Mouse (Mus musculus): ENCODE measurements around the gene Pole3. TPM values are rescaled to one million over a fixed set of nuclear protein-coding genes. Genes with fewer than 3 reads are reported as not detected.
A peak's percentile ranks its signal among the peaks of the same experiment; 100 is the strongest.
"Not testable (repeated sequence)": the region's sequence is repeated elsewhere in the genome, so short reads cannot be mapped to it uniquely, and the experiment has no call there.

Gene Pole3
- polyA plus RNA-seq, 2 experiments from 2014 or later, result 27.5 to 27.7 TPM

DNA sequence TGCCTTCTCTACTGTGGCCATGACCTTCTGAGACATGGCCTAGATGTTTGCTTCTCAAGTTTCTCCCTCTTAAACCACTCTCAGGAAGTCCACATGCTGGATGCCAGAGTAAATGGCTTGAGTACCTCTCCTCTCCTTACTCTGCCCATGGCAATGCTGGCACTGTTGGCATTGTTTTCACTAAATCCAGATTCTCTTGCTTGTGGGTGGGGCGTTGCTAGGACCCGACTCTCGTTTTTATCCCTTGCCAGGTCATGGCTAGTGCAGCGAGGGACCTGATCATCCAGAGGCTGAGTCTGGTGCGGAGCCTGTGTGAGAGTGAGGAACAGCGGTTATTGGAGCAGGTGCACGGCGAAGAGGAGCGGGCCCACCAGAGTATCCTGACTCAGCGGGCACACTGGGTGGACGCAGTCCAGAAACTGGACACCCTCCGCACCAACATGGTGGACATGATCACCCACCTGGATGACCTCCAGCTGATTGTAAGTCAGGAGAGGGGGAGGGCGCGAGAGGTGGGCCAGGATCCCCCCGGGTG lies 38.6 kb downstream of the Pole3 start:
- ATAC-seq, result no peak

DNA sequence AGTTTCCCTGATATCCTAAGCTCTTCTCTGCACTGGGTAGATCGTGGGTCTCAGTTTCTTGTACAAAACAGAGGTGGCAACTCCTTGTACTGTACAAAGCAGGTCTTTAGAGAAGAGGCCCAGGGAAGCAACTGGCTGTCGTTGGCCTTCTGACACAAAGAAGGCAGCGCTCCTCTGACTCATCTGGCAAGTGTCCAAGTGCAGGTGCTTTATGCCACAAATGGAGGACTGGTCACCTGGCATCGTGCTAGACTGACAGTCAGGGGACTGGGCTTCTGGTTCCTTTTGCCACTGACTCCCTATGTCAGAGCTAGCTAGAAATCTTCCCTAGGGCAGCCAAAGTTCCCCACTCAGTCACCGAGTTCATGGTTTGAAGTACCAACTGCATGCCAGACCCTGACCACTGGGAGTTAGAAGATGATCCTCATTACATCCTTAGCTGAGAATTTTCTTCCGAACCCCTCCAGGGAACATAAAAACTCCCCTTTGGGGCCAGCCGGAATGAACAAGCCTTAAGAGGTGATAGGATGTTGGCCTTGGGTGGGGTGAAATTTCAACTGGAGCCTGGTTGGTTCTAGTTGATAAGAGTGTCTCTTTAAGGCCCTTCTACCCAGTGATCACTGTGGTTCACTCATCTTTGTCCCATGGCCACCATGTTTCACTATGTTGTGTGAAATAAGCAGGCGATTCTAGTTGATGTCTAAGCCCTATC lies 39.3 kb downstream of the Pole3 start:
- ATAC-seq, result no peak

DNA sequence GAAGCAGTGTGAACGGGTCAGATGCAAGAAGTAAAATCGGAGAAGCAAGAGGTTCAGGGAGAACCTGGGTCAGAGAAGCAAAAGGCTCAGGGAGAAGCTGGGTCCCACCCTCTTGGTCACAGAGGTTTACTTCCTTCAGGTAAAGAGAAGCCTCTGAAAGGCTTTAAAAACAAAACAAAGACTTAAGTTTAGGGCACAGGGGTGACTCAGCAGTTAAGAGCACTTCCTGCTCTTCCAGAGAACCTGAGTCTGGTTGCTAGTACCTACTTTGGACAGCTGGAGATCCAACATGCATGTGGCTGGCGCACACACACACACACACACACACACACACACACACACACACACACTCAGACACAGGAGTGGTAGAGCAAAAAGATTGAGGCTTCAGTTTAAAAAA lies 39.9 kb downstream of the Pole3 start:
- no peak for ATAC-seq

DNA sequence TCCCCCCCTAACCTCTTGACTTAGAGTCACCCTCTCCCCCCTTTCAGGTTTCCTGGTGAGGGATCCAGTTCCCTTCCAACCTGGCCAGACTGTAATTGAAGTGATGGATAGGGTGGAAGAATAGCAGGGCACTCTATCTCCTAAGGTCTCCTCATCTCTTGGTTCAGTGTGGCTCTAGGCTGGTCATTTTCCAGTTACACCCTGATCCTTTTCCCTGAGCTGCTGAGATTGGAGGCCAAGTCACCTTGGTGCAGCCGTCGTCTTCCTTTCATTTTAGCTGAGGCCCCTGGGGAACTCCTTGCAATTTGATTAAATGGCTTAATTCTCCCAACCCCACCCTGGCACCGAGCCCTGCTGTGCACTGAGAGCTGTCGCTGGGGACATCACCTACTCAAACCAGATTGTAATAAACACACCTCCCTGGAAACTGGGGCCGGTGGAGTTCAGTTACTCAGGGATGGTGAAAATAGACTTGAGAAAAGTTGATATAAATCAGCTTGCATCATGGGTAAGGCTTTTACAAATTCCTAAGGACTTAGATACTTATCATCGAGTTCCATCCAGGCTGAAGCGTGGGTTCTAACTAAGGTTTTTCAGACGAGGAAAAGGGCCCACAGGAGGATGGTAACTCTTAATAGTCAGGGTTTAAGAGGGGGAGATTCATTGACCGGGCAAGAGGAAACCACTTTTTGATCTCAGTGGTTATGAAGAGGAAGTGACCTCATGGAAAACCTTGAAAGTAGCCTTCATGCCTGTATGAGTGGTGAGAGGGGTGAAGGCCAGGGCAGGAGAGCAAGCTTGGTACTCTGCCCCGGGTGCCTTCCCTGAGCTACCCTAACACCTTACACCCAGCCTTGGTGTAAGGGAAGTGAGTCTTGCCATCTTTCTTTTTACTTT lies 43.9 kb downstream of the Pole3 start:
- ATAC-seq, result peak; percentile 60

DNA sequence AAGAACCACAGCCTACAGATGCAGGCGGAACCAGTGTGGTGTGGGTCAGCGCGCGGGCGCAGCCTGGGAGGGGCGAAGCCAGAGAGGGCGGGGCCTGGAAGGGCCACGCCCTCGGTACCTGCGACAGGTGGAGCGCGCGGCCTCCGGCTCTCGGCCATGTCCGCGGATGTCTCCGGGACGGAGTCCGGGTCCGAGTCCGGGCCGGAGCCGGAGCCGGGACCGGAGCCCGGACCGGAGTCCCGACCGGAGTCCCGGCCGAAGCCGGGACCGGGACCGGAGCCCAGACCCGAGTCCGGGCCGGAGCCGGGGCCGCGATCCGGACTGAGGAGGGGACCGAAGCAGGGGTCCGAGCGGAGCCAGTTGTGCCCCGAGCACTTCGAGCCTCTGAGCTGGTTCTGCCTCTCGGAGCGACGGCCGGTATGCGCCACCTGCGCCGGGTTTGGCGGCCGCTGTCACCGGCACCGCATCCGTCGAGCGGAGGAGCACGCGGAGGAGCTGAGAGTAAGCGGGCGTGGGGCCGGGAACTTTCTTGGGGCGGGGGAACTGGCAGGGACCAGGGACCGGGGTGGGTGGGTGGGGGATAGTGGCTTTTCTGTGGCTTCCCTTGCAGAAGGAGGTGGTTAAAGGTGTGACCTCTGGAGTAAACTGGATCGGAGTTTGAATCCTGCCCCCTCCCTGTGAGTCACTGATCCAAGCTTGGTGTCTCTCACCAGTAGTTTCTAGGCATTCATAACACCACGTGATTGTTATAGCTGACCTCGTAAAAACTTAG lies 44.7 kb downstream of the Pole3 start, which contains the start of gene Bspry:
Bspry (plus strand) TSS at position 117 of the 772 bp plus-strand sequence.
- peak; percentile 58 for ATAC-seq

DNA sequence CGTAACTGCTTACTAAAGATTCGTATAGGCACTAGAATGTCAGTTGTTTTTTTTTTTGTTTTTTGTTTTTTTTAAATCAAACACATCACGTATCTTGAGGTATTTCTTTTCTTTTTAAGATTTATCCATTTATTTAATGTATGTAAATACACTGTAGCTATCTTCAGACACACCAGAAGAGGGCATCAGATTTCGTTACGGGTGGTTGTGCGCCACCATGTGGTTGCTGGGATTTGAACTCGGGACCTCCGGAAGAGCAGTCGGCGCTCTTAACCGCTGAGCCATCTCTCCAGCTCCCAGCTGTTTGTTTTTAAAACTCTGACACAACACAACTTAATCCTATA lies 45.3 kb downstream of the Pole3 start:
- ATAC-seq, result not testable (repeated sequence)

DNA sequence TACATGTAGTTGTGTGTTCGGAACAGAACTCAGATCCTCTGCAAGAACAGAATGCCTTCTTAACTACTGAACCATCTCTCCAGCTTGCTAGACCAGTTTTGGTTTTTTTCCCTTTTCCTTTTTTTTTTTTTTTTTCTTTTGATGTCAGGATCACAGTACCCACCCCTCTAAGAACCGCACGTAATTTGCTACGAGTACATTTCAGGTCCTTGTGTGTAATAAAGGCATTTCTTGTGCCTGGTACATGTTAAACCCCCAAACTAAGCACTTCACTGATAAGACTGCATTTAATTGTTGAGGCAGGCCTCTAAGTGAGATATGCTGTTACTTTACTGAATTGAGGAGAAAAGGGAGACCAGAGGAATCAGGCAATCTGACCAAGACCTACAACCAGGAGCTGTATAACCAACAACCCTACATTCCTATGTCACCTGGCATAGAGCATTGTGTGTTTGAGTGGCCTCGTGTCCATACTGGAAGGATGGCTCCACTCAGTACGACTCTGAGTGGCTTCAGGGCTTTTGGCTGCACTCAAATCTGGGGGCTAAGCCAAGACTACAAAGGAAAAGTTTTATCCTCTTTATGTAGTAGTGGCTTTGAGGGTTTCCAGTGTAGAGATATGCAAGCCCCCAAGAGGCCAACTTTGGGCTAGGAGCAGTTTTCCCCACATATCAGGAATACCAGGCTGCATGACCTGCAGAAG lies 47.2 kb downstream of the Pole3 start:
- ATAC-seq, result no peak

DNA sequence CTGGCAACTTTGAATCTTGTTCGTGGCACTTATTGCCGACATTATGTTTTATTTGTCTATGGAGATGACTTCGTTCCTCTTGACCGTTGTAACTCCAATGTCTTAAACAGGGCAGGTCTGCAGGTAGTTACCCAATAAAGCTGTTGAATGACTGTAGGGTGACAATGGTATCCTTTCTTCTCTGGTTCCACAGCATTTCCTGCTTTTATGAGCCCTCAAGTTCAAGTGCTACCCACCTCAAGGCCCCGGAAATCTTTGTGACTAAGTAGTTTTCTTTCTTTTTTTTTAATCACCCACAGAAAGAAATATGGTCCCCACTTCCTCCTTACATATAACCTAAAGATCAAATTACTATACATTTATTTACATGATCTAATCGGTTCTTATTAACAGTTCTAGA lies 49.1 kb downstream of the Pole3 start:
- peak; percentile 76 for ATAC-seq

DNA sequence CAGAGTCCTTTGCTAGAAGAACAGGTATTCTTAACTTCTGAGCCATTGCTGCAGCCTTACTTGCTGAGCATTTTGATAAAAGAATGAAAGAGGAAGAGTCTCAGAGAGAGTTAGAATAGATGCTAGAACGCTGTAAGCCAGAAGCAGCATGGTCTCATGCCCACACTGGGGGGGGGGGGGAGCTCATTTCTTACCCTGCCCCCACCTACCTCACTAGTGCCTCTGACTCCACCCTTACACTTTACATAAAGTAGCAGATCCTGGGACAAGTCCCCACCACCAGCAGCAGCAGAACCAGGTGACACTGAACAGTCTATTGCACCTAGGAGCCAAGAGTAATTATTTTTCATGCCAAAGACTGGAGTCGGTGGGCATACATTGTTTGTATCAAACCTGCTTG lies 49.7 kb downstream of the Pole3 start:
- ATAC-seq, result no peak

Other genes with a start within 250 kb of the Pole3 start
- gene Fkbp15, start 164.5 kb downstream of the Pole3 start, polyA plus RNA-seq (2017; shearing (Covaris generic)), result 10 to 100 TPM; 41.5 to 49.5 TPM
- gene Slc31a1, start 164.3 kb downstream of the Pole3 start, polyA plus RNA-seq (2017; shearing (Covaris generic)), result 10 to 100 TPM in 1 of 2 experiments, 1 to 10 TPM in 1; 7.3 to 11.7 TPM
- gene Cdc26, start 116.4 kb downstream of the Pole3 start, polyA plus RNA-seq (2017; shearing (Covaris generic)), result 10 to 100 TPM; 72.0 to 90.4 TPM
- 10 to 100 TPM; 20.3 to 28.5 TPM for gene Prpf4, start 116.3 kb downstream of the Pole3 start, polyA plus RNA-seq (2017; shearing (Covaris generic))
- under 1 TPM in 1 of 2 experiments, not detected in 1; 0.52 TPM for gene Rnf183, start 89.8 kb downstream of the Pole3 start, polyA plus RNA-seq (2017; shearing (Covaris generic))
- under 1 TPM; 0.56 to 0.82 TPM for gene Wdr31, start 54.2 kb downstream of the Pole3 start, polyA plus RNA-seq (2017; shearing (Covaris generic))
- gene Bspry, start 45.0 kb downstream of the Pole3 start, polyA plus RNA-seq (2017; shearing (Covaris generic)), result 1 to 10 TPM in 1 of 2 experiments, under 1 TPM in 1; 0.73 to 1.5 TPM
- gene Hdhd3, start 21.6 kb downstream of the Pole3 start, polyA plus RNA-seq (2017; shearing (Covaris generic)), result 1 to 10 TPM in 1 of 2 experiments, under 1 TPM in 1; 0.81 to 1.3 TPM
- gene Alad, start 5.2 kb downstream of the Pole3 start, polyA plus RNA-seq (2017; shearing (Covaris generic)), result 10 to 100 TPM; 57.8 to 78.7 TPM
- not detected for gene 4933430I17Rik, start 301 bp upstream of the Pole3 start, polyA plus RNA-seq (2017; shearing (Covaris generic))
- gene Rgs3, start 34.8 kb upstream of the Pole3 start, polyA plus RNA-seq (2017; shearing (Covaris generic)), result 10 to 100 TPM; 50.0 to 66.9 TPM

All from CD4-positive, CD25-positive, alpha-beta regulatory T cell, adult 4 months (primary cell).